ENCODE assay signal across 8 mouse cellular contexts in genomic region chr8:71668220-71668975, GRCm38 (mm10). TPM values are rescaled to one million over a fixed set of nuclear protein-coding genes. Genes with fewer than 3 reads are reported as not detected.
DNase-seq lines count a peak whose midpoint lies in the region; ATAC-seq and TF ChIP-seq lines count a peak whose summit lies in the region.

No protein-coding gene starts in this region.

- 2% methylated on average over 21 of the region's 21 CpGs for WGBS in kidney, embryonic 15.5 days
- WGBS in forebrain, embryonic 12.5 days: 7% methylated on average over 21 of the region's 21 CpGs

- peaks cover 64% of the 10 kb centered on the region for H3K27me3 ChIP-seq in kidney, embryonic 15.5 days
- peaks cover 49% of the 10 kb centered on the region for H3K27me3 ChIP-seq in G1E (ENCODE audit: insufficient read depth, low read length)
- peaks cover 62% of the 10 kb centered on the region for H3K27me3 ChIP-seq in forebrain, embryonic 12.5 days
- no peaks in the 10 kb centered on the region for H3K27me3 ChIP-seq in megakaryocyte, embryonic 14.5 days (replicated peaks)

- peaks cover 55% of the 10 kb centered on the region for H3K4me1 ChIP-seq in kidney, embryonic 15.5 days
- peaks cover 77% of the 10 kb centered on the region for H3K4me1 ChIP-seq in G1E (ENCODE audit: insufficient read depth, low read depth, low read length)
- peaks cover 56% of the 10 kb centered on the region for H3K4me1 ChIP-seq in forebrain, embryonic 12.5 days
- H3K4me1 ChIP-seq in megakaryocyte, embryonic 14.5 days: peaks cover 96% of the 10 kb centered on the region

- no peaks in the 10 kb centered on the region for H3K9me3 ChIP-seq in kidney, embryonic 15.5 days (replicated peaks)
- no peaks in the 10 kb centered on the region for H3K9me3 ChIP-seq in G1E (replicated peaks)
- H3K9me3 ChIP-seq in forebrain, embryonic 12.5 days: no peaks in the 10 kb centered on the region
- no peaks in the 10 kb centered on the region for H3K9me3 ChIP-seq in megakaryocyte, embryonic 14.5 days

- no peak overlapping the region for H3K9ac ChIP-seq in kidney, embryonic 15.5 days
- H3K9ac ChIP-seq in forebrain, embryonic 12.5 days: no peak overlapping the region; the same call in 1 of the 2 replicates

- no peak overlapping the region for H3K27ac ChIP-seq in kidney, embryonic 15.5 days
- H3K27ac ChIP-seq in forebrain, embryonic 12.5 days: no peak overlapping the region

- peak overlapping the region; percentile 40 for H3K4me2 ChIP-seq in kidney, embryonic 15.5 days
- H3K4me2 ChIP-seq in forebrain, embryonic 12.5 days: peak overlapping the region; percentile 30

- no peaks in the 10 kb centered on the region for H3K36me3 ChIP-seq in kidney, embryonic 15.5 days
- H3K36me3 ChIP-seq in G1E (replicated peaks): no peaks in the 10 kb centered on the region
- 0 out of 2 replicates have a peak, but pooled peaks cover 5% of the 10 kb centered on the region for H3K36me3 ChIP-seq in forebrain, embryonic 12.5 days (replicated peaks)
- peaks cover 12% of the 10 kb centered on the region for H3K36me3 ChIP-seq in megakaryocyte, embryonic 14.5 days (replicated peaks; ENCODE audit: low read length)

- H3K4me3 ChIP-seq in kidney, embryonic 15.5 days (replicated peaks): 0 out of 2 replicates have a peak overlapping the region, but pooled peaks have one; percentile 2
- peak overlapping the region; percentile 69 for H3K4me3 ChIP-seq in G1E (ENCODE audit: low read depth, low read length)
- H3K4me3 ChIP-seq in forebrain, embryonic 12.5 days (replicated peaks): no peak overlapping the region; the same call in 1 of the 2 replicates
- peak overlapping the region; percentile 96 for H3K4me3 ChIP-seq in megakaryocyte, embryonic 14.5 days (replicated peaks)

- DNase-seq in kidney, adult 18-20 months: no peak
- DNase-seq in G1E (ENCODE audit: low spot score): peak; percentile 53
- DNase-seq in thymus, postnatal 14 days: peak; percentile 51
- no peak for DNase-seq in urinary bladder, postnatal 25 days (ENCODE audit: low spot score)

- no peak for ATAC-seq in kidney, embryonic 15.5 days (replicated peaks; ENCODE audit: low FRiP score)
- 0 out of 2 replicates have a peak, but pooled peaks have one; percentile 16 for ATAC-seq in G1E (ENCODE audit: extremely low read depth, insufficient number of reproducible peaks, low FRiP score, poor library complexity, severe bottlenecking)
- ATAC-seq in forebrain, embryonic 12.5 days (ENCODE audit: low FRiP score): no peak
- peak; percentile 74 for ATAC-seq in inflammation-experienced regulatory T-cells, adult 6 months

- no peak for TF ChIP-seq CTCF in G1E (IDR thresholded peaks at IDR 0.05; ENCODE audit: low read depth, low read length)

RNA-seq across cellular contexts. Expression of gene Unc13a, which starts 3.2 kb away (rescaled TPM):
- polyA plus RNA-seq in kidney, embryonic 15.5 days (2015; fragmentation: Nextera tagmentation; extraction: Ambion mirVana): 0.80 and 1.2 TPM in 2 replicates
- total RNA-seq in G1E (2014; fragmentation: Nextera tagmentation) (6.5 and 7.3 TPM in 2 replicates), G1E (2017) (4.1 and 5.2 TPM in 2 replicates)
- 3.7 and 4.6 TPM in 2 replicates for polyA plus RNA-seq in G1E (2012)
- polyA plus RNA-seq in forebrain, embryonic 12.5 days (2016; fragmentation: Nextera tagmentation; extraction: Ambion mirVana): 13.7 and 16.0 TPM in 2 replicates
- under 1 TPM; 0.42 to 0.67 (median 0.54) TPM for polyA plus RNA-seq in inflammation-experienced regulatory T-cells, adult 6 months (2017; shearing (Covaris generic))
- polyA plus RNA-seq in megakaryocyte, embryonic 14.5 days (2012; ENCODE audit: insufficient read depth, low replicate concordance): 8.9 and 10.8 TPM in 2 replicates

RNA-seq across cellular contexts. Expression of gene Jak3, which starts 7.7 kb away (rescaled TPM):
- polyA plus RNA-seq in kidney, embryonic 15.5 days (2015; fragmentation: Nextera tagmentation; extraction: Ambion mirVana): 6.3 and 7.2 TPM in 2 replicates
- 29.8 and 32.0 TPM in 2 replicates for total RNA-seq in G1E (2014; fragmentation: Nextera tagmentation)
- total RNA-seq in G1E (2017): 15.7 and 15.9 TPM in 2 replicates
- 68.8 and 73.6 TPM in 2 replicates for polyA plus RNA-seq in G1E (2012)
- 2.5 and 2.9 TPM in 2 replicates for polyA plus RNA-seq in forebrain, embryonic 12.5 days (2016; fragmentation: Nextera tagmentation; extraction: Ambion mirVana)
- polyA plus RNA-seq in inflammation-experienced regulatory T-cells, adult 6 months (2017; shearing (Covaris generic)): 10 to 100 TPM; 18.9 to 30.3 (median 22.5) TPM
- polyA plus RNA-seq in megakaryocyte, embryonic 14.5 days (2012; ENCODE audit: insufficient read depth, low replicate concordance): 209 and 434 TPM in 2 replicates

RNA-seq across cellular contexts. Expression of gene Insl3, which starts 20.6 kb away (rescaled TPM):
- 1.2 and 1.7 TPM in 2 replicates for polyA plus RNA-seq in kidney, embryonic 15.5 days (2015; fragmentation: Nextera tagmentation; extraction: Ambion mirVana)
- total RNA-seq in G1E (2014; fragmentation: Nextera tagmentation): 3.4 and 9.1 TPM in 2 replicates
- 2.7 and 4.6 TPM in 2 replicates for total RNA-seq in G1E (2017)
- 28.6 and 35.3 TPM in 2 replicates for polyA plus RNA-seq in G1E (2012)
- polyA plus RNA-seq in forebrain, embryonic 12.5 days (2016; fragmentation: Nextera tagmentation; extraction: Ambion mirVana): not detected in 2 replicates
- 10 to 100 TPM; 11.7 to 25.4 (median 22.8) TPM for polyA plus RNA-seq in inflammation-experienced regulatory T-cells, adult 6 months (2017; shearing (Covaris generic))
- 241 and 376 TPM in 2 replicates for polyA plus RNA-seq in megakaryocyte, embryonic 14.5 days (2012; ENCODE audit: insufficient read depth, low replicate concordance)

RNA-seq across cellular contexts. Expression of gene B3gnt3, which starts 33.2 kb away (rescaled TPM):
- 2.8 and 3.9 TPM in 2 replicates for polyA plus RNA-seq in kidney, embryonic 15.5 days (2015; fragmentation: Nextera tagmentation; extraction: Ambion mirVana)
- not detected in 2 replicates for total RNA-seq in G1E (2014; fragmentation: Nextera tagmentation)
- 0.05 and 0.06 TPM in 2 replicates for total RNA-seq in G1E (2017)
- not detected in 2 replicates for polyA plus RNA-seq in G1E (2012)
- polyA plus RNA-seq in forebrain, embryonic 12.5 days (2016; fragmentation: Nextera tagmentation; extraction: Ambion mirVana): 0.36 and 0.72 TPM in 2 replicates
- 1 to 10 TPM; 2.8 to 5.6 (median 4.3) TPM for polyA plus RNA-seq in inflammation-experienced regulatory T-cells, adult 6 months (2017; shearing (Covaris generic))
- 0.77 TPM in 1 of 2 replicates, not detected in the other for polyA plus RNA-seq in megakaryocyte, embryonic 14.5 days (2012; ENCODE audit: insufficient read depth, low replicate concordance)

RNA-seq across cellular contexts. Expression of gene Fcho1, which starts 57.1 kb away (rescaled TPM):
- 6.3 and 6.5 TPM in 2 replicates for polyA plus RNA-seq in kidney, embryonic 15.5 days (2015; fragmentation: Nextera tagmentation; extraction: Ambion mirVana)
- total RNA-seq in G1E (2014; fragmentation: Nextera tagmentation): 2.2 and 27.3 TPM in 2 replicates
- total RNA-seq in G1E (2017): 7.6 and 7.7 TPM in 2 replicates
- polyA plus RNA-seq in G1E (2012): 14.0 and 16.2 TPM in 2 replicates
- 38.4 and 38.9 TPM in 2 replicates for polyA plus RNA-seq in forebrain, embryonic 12.5 days (2016; fragmentation: Nextera tagmentation; extraction: Ambion mirVana)
- polyA plus RNA-seq in inflammation-experienced regulatory T-cells, adult 6 months (2017; shearing (Covaris generic)): 10 to 100 TPM; 37.6 to 66.4 (median 54.3) TPM
- 48.6 and 69.2 TPM in 2 replicates for polyA plus RNA-seq in megakaryocyte, embryonic 14.5 days (2012; ENCODE audit: insufficient read depth, low replicate concordance)

Comparison
In these comparisons a context has a peak if more than half of its experiments do, and no peak if none do; other contexts are left out.
1. ATAC-seq: peak in G1E (single experiment) and inflammation-experienced regulatory T-cells, adult 6 months (single experiment); none in kidney, embryonic 15.5 days (single experiment) and forebrain, embryonic 12.5 days (single experiment).
2. DNase-seq: peak in G1E (single experiment) and thymus, postnatal 14 days (single experiment); none in kidney, adult 18-20 months (single experiment) and urinary bladder, postnatal 25 days (single experiment).